Mouse (Mus musculus) limb, embryonic 11.5 days (tissue): Measurements from ENCODE around the gene Bricd5. TPM values are rescaled to one million over a fixed set of nuclear protein-coding genes. Genes with fewer than 3 reads are reported as not detected.

Source experiments
- ATAC-seq: fragments of 200-750 bp; cut with Nextera tagmentation; 2 replicates; pipeline ENCODE4 v1.8.0; 2017; ENCODE audit warnings: low read depth; ENCODE audit not compliant: insufficient number of reproducible peaks, low FRiP score, low TSS enrichment
- DNase-seq: peaks from one replicate; pipeline ENCODE4 v3.0.0-alpha.2; 2015; ENCODE audit warnings: low spot score
- H3K27ac ChIP-seq: fragments of 300-500 bp; sonication (generic); replicated peaks from 2 replicates; pipeline ENCODE4 v1.5.1; 2014; ENCODE audit warnings: low read depth, mild to moderate bottlenecking, low read length
- H3K27me3 ChIP-seq: fragments of 300-500 bp; sonication (generic); 2 replicates; pipeline ENCODE4 v1.6.1; 2014; ENCODE audit warnings: mild to moderate bottlenecking, low read length, mixed read lengths; ENCODE audit not compliant: control insufficient read depth, insufficient read depth
- H3K36me3 ChIP-seq: fragments of 300-500 bp; sonication (generic); 2 replicates; pipeline ENCODE4 v1.6.1; 2014; ENCODE audit warnings: mild to moderate bottlenecking, low read length, moderate library complexity, mixed read lengths; ENCODE audit not compliant: control insufficient read depth, insufficient read depth
- H3K4me1 ChIP-seq: fragments of 300-500 bp; sonication (generic); 2 replicates; pipeline ENCODE4 v1.6.1; 2014; ENCODE audit warnings: low read length, mixed read lengths; ENCODE audit not compliant: control insufficient read depth, insufficient read depth
- H3K4me2 ChIP-seq: fragments of 300-500 bp; sonication (generic); 2 replicates; pipeline ENCODE4 v1.6.1; 2014; ENCODE audit warnings: low read depth, mild to moderate bottlenecking, moderate library complexity; ENCODE audit not compliant: severe bottlenecking
- H3K4me3 ChIP-seq: fragments of 300-500 bp; sonication (generic); 2 replicates; pipeline ENCODE4 v1.5.1; 2014; ENCODE audit warnings: low read depth, low read length
- H3K9ac ChIP-seq: fragments of 300-500 bp; sonication (generic); 2 replicates; pipeline ENCODE4 v1.6.1; 2014; ENCODE audit warnings: mild to moderate bottlenecking, low read length
- H3K9me3 ChIP-seq: fragments of 300-500 bp; sonication (generic); 2 replicates; pipeline ENCODE4 v1.6.1; 2016; ENCODE audit warnings: low read length; ENCODE audit not compliant: control insufficient read depth
- WGBS: fragments of 180-500 bp; shearing (Covaris S2); extraction: QIAGEN DNeasy Blood & Tissue Kit; methylation state at CpG from one replicate; pipeline ENCODE4 v1.1.7; 2014; 5-methylcytosine and 5-hydroxymethylcytosine counted together
- polyA plus RNA-seq: library from polyadenylated mRNA; unstranded; fragments of >200 nt; fragmentation: Nextera tagmentation; extraction: Ambion mirVana; gene quantifications from 2 replicates; pipeline ENCODE4 v1.2.1, GENCODE M21; 2014

The Bricd5 gene
- polyA plus RNA-seq, 1 experiment from 2014 or later: 0.21 TPM

- H3K4me2 ChIP-seq: no peak overlapping the region
- ATAC-seq (no peak), DNase-seq (no peak)
- no peaks in the 10 kb centered on the region for H3K4me1 ChIP-seq
- H3K9me3 ChIP-seq: no peaks in the 10 kb centered on the region
- no peaks in the 10 kb centered on the region for H3K27me3 ChIP-seq
- H3K4me3 ChIP-seq: no peak overlapping the region
- H3K27ac ChIP-seq: no peak overlapping the region
- 92% methylated on average over 24 of the region's 24 CpGs for WGBS
- H3K9ac ChIP-seq: no peak overlapping the region
- H3K36me3 ChIP-seq: peaks cover 18% of the 10 kb centered on the region
Observed at GRCm38 (mm10) chr17:24514270-24515257, 40.9 kb downstream of the Bricd5 start.

- Histone ChIP-seq H3K36me3 (peaks cover 8% of the 10 kb centered on the region), H3K4me1 (no peaks in the 10 kb centered on the region), H3K9ac (no peak overlapping the region), H3K27ac (no peak overlapping the region), H3K27me3 (no peaks in the 10 kb centered on the region), H3K4me3 (no peak overlapping the region), H3K9me3 (no peaks in the 10 kb centered on the region), H3K4me2 (no peak overlapping the region)
- DNase-seq (no peak), ATAC-seq (no peak)
- WGBS: 87% methylated on average over 4 of the region's 4 CpGs
Observed at GRCm38 (mm10) chr17:24520450-24520849, 46.8 kb downstream of the Bricd5 start.

DNA sequence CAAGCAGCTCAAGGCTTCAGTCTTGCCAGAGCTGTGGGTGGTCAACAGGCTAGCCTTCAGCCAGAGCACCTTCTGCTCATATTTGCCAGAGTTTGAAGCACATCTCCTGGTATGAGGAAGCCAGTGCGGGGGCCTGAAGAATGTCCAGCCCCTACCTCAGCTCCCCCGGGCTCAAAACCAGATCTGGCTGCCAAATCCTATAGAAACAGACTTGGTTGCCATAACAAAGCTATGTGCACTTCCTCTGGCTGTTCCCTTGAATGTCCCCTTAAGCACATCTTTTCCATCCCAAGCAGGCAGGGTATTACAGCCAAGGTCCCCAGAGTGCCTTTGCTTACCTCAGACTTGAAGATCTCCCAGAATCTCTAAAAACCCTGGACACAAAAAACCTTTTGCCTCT, 51.0 kb downstream of the Bricd5 start:
- Histone ChIP-seq H3K9ac (no peak overlapping the region), H3K27ac (no peak overlapping the region), H3K27me3 (no peaks in the 10 kb centered on the region), H3K36me3 (peaks cover 4% of the 10 kb centered on the region; the same call in 1 of the 2 replicates), H3K4me3 (no peak overlapping the region), H3K4me1 (peaks cover 15% of the 10 kb centered on the region), H3K9me3 (no peaks in the 10 kb centered on the region), H3K4me2 (no peak overlapping the region)
- WGBS: 92% methylated on average over 2 of the region's 2 CpGs
- DNase-seq (no peak), ATAC-seq (no peak)

Other genes starting within 250 kb of the Bricd5 start
- 103 and 108 TPM in 2 replicates for gene Ccnf, start 222.4 kb upstream of the Bricd5 start, polyA plus RNA-seq
- not detected in 2 replicates for gene Abca17, start 122.8 kb upstream of the Bricd5 start, polyA plus RNA-seq
- 3.0 and 4.0 TPM in 2 replicates for gene Abca3, start 121.9 kb upstream of the Bricd5 start, polyA plus RNA-seq
- 409 and 410 TPM in 2 replicates for gene Rnps1, start 59.3 kb upstream of the Bricd5 start, polyA plus RNA-seq
- gene Eci1, start 47.2 kb upstream of the Bricd5 start, polyA plus RNA-seq: 90.0 and 91.7 TPM in 2 replicates
- gene Dnase1l2, start 30.8 kb upstream of the Bricd5 start, polyA plus RNA-seq: 1.7 and 2.4 TPM in 2 replicates
- 23.9 and 26.3 TPM in 2 replicates for gene E4f1, start 3.6 kb upstream of the Bricd5 start, polyA plus RNA-seq
- 64.1 and 67.3 TPM in 2 replicates for gene Pgp, start 3.5 kb upstream of the Bricd5 start, polyA plus RNA-seq
- gene Mlst8, start 5.2 kb downstream of the Bricd5 start, polyA plus RNA-seq: 30.3 and 36.2 TPM in 2 replicates
- gene Caskin1, start 14.7 kb downstream of the Bricd5 start, polyA plus RNA-seq: 2.3 and 2.5 TPM in 2 replicates
- 89.3 and 102 TPM in 2 replicates for gene Traf7, start 54.1 kb downstream of the Bricd5 start, polyA plus RNA-seq
- gene Rab26, start 60.3 kb downstream of the Bricd5 start, polyA plus RNA-seq: 1.8 and 3.1 TPM in 2 replicates
- gene Pkd1, start 76.0 kb downstream of the Bricd5 start, polyA plus RNA-seq: 20.8 and 22.5 TPM in 2 replicates
- gene Tsc2, start 158.7 kb downstream of the Bricd5 start, polyA plus RNA-seq: 62.7 and 66.8 TPM in 2 replicates
- gene Nthl1, start 158.8 kb downstream of the Bricd5 start, polyA plus RNA-seq: 19.5 and 23.2 TPM in 2 replicates
- 59.3 and 60.4 TPM in 2 replicates for gene Slc9a3r2, start 176.4 kb downstream of the Bricd5 start, polyA plus RNA-seq
- gene Npw, start 184.6 kb downstream of the Bricd5 start, polyA plus RNA-seq: 0.31 and 0.54 TPM in 2 replicates
- gene Zfp598, start 195.8 kb downstream of the Bricd5 start, polyA plus RNA-seq: 36.3 and 42.0 TPM in 2 replicates
- gene Syngr3, start 216.1 kb downstream of the Bricd5 start, polyA plus RNA-seq: 6.6 and 6.9 TPM in 2 replicates
- gene Gfer, start 222.3 kb downstream of the Bricd5 start, polyA plus RNA-seq: 53.0 and 63.3 TPM in 2 replicates
- gene Noxo1, start 222.3 kb downstream of the Bricd5 start, polyA plus RNA-seq: 1.5 and 1.7 TPM in 2 replicates
- gene Tbl3, start 233.8 kb downstream of the Bricd5 start, polyA plus RNA-seq: 120 and 121 TPM in 2 replicates
- gene Rnf151, start 244.2 kb downstream of the Bricd5 start, polyA plus RNA-seq: 0.16 TPM in 1 of 2 replicates, not detected in the other
- gene Rps2, start 244.2 kb downstream of the Bricd5 start, polyA plus RNA-seq: 1,548 and 1,633 TPM in 2 replicates